Mouse (Mus musculus) forebrain, embryonic 15.5 days (tissue): Measurements from ENCODE around the gene Shd. TPM values are rescaled to one million over a fixed set of nuclear protein-coding genes. Genes with fewer than 3 reads are reported as not detected.

Experiments used
- ATAC-seq: fragments of 200-750 bp; cut with Nextera tagmentation; replicated peaks from 2 replicates; pipeline ENCODE4 v1.8.0; 2017; ENCODE audit warnings: mild to moderate bottlenecking, moderate TSS enrichment, moderate library complexity
- H3K27ac ChIP-seq: fragments of 300-500 bp; sonication (generic); replicated peaks from 2 replicates; pipeline ENCODE4 v1.5.1; 2015; ENCODE audit warnings: mild to moderate bottlenecking, inconsistent platforms
- H3K27me3 ChIP-seq: fragments of 300-500 bp; sonication (generic); 2 replicates; pipeline ENCODE4 v1.6.1; 2015; ENCODE audit warnings: inconsistent platforms
- H3K36me3 ChIP-seq: fragments of 300-500 bp; sonication (generic); 2 replicates; pipeline ENCODE4 v1.6.1; 2015; ENCODE audit warnings: mild to moderate bottlenecking, inconsistent platforms
- H3K4me1 ChIP-seq: fragments of 300-500 bp; sonication (generic); 2 replicates; pipeline ENCODE4 v1.6.1; 2015; ENCODE audit warnings: inconsistent platforms
- H3K4me2 ChIP-seq: fragments of 300-500 bp; sonication (generic); replicated peaks from 2 replicates; pipeline ENCODE4 v1.6.1; 2015; ENCODE audit warnings: mild to moderate bottlenecking, inconsistent platforms
- H3K4me3 ChIP-seq: fragments of 300-500 bp; sonication (generic); 2 replicates; pipeline ENCODE4 v1.5.1; 2015; ENCODE audit warnings: mild to moderate bottlenecking, inconsistent platforms
- H3K9ac ChIP-seq: fragments of 300-500 bp; sonication (generic); replicated peaks from 2 replicates; pipeline ENCODE4 v1.6.1; 2015; ENCODE audit warnings: mild to moderate bottlenecking, inconsistent platforms
- H3K9me3 ChIP-seq: fragments of 300-500 bp; sonication (generic); 2 replicates; pipeline ENCODE4 v1.6.1; 2016; ENCODE audit warnings: inconsistent platforms
- WGBS: fragments of 180-500 bp; shearing (Covaris S2); methylation state at CpG from one replicate; pipeline ENCODE4 v1.1.7; 2015; ENCODE audit warnings: mixed read lengths; 5-methylcytosine and 5-hydroxymethylcytosine counted together
- polyA plus RNA-seq: library from polyadenylated mRNA; unstranded; fragments of >200 nt; fragmentation: Nextera tagmentation; extraction: Ambion mirVana; gene quantifications from 2 replicates; pipeline ENCODE4 v1.2.1, GENCODE M21; 2015

Shd gene
- polyA plus RNA-seq, 1 experiment from 2014 or later, result 118 TPM

- Histone ChIP-seq H3K27me3 (no peaks in the 10 kb centered on the region), H3K4me3 (no peak overlapping the region), H3K36me3 (peaks cover 30% of the 10 kb centered on the region; the same call in 1 of the 2 replicates), H3K4me1 (peaks cover 21% of the 10 kb centered on the region), H3K9me3 (no peaks in the 10 kb centered on the region), H3K9ac (no peak overlapping the region), H3K4me2 (no peak overlapping the region), H3K27ac (no peak overlapping the region)
- no peak for ATAC-seq
- WGBS, result 88% methylated on average over 8 of the region's 8 CpGs
Measured at GRCm38 (mm10) chr17:55990278-55990898, 20.1 kb downstream of the Shd start.

GRCm38 (mm10) chr17:55996007-55996406 lies 25.7 kb downstream of the Shd start:
- Histone ChIP-seq H3K36me3 (peaks cover 42% of the 10 kb centered on the region; the same call in 1 of the 2 replicates), H3K4me1 (peaks cover 12% of the 10 kb centered on the region)
- 86% methylated on average over 15 of the region's 15 CpGs for WGBS

GRCm38 (mm10) chr17:55999794-56000499 lies 29.7 kb downstream of the Shd start:
- H3K36me3 ChIP-seq, result peaks cover 25% of the 10 kb centered on the region; the same call in 1 of the 2 replicates
- no peak overlapping the region for H3K4me3 ChIP-seq
- H3K9me3 ChIP-seq, result no peaks in the 10 kb centered on the region
- H3K27me3 ChIP-seq, result peaks cover 16% of the 10 kb centered on the region
- WGBS, result 11% methylated on average over 30 of the region's 30 CpGs
- H3K27ac ChIP-seq, result no peak overlapping the region
- no peak for ATAC-seq
- H3K4me2 ChIP-seq, result no peak overlapping the region
- no peaks in the 10 kb centered on the region for H3K4me1 ChIP-seq
- no peak overlapping the region for H3K9ac ChIP-seq

More at GRCm38 (mm10) chr17:55996007-55996406, 25.7 kb downstream of the Shd start:
- Histone ChIP-seq H3K27me3 (peaks cover 15% of the 10 kb centered on the region), H3K4me2 (no peak overlapping the region), H3K9ac (no peak overlapping the region), H3K9me3 (no peaks in the 10 kb centered on the region), H3K27ac (no peak overlapping the region), H3K4me3 (no peak overlapping the region)
- ATAC-seq, result no peak

- no peak overlapping the region for H3K9ac ChIP-seq
- 84% methylated on average over 3 of the region's 3 CpGs for WGBS
Measured at GRCm38 (mm10) chr17:56003000-56003399, 32.7 kb downstream of the Shd start.

GRCm38 (mm10) chr17:56005415-56006061 lies 35.3 kb downstream of the Shd start, which contains the start of the genes Stap2 and Mpnd:
Gene Stap2, minus strand, starts transcription at chr17:56005584.
Gene Mpnd, plus strand, starts transcription at chr17:56005711.
- Histone ChIP-seq H3K4me3 (no peak within 1 kb of the TSS), H3K4me1 (peaks cover 17% of the 10 kb centered on the region), H3K9me3 (no peaks in the 10 kb centered on the region), H3K36me3 (no peaks in the 10 kb centered on the region), H3K27ac (no peak within 1 kb of the TSS), H3K9ac (no peak within 1 kb of the TSS), H3K27me3 (peaks cover 5% of the 10 kb centered on the region), H3K4me2 (no peak within 1 kb of the TSS)
- 54% methylated on average over 13 of the region's 13 CpGs for WGBS
- ATAC-seq, result no peak

More at GRCm38 (mm10) chr17:56003000-56003399, 32.7 kb downstream of the Shd start:
- H3K9me3 ChIP-seq, result no peaks in the 10 kb centered on the region
- H3K27ac ChIP-seq, result no peak overlapping the region
- no peak for ATAC-seq
- H3K4me3 ChIP-seq, result no peak overlapping the region
- H3K4me2 ChIP-seq, result no peak overlapping the region
- H3K27me3 ChIP-seq, result peaks cover 16% of the 10 kb centered on the region
- H3K36me3 ChIP-seq, result no peaks in the 10 kb centered on the region
- peaks cover 6% of the 10 kb centered on the region for H3K4me1 ChIP-seq

GRCm38 (mm10) chr17:56006956-56007355 lies 36.7 kb downstream of the Shd start:
- WGBS, result 58% methylated on average over 10 of the region's 10 CpGs
- no peak overlapping the region for H3K27ac ChIP-seq
- ATAC-seq, result no peak
- H3K36me3 ChIP-seq, result peaks cover 8% of the 10 kb centered on the region
- no peak overlapping the region for H3K9ac ChIP-seq
- no peaks in the 10 kb centered on the region for H3K9me3 ChIP-seq
- no peak overlapping the region for H3K4me2 ChIP-seq
- no peaks in the 10 kb centered on the region for H3K27me3 ChIP-seq
- H3K4me1 ChIP-seq, result peaks cover 31% of the 10 kb centered on the region
- no peak overlapping the region for H3K4me3 ChIP-seq

GRCm38 (mm10) chr17:56007444-56008355 lies 37.4 kb downstream of the Shd start:
- H3K4me2 ChIP-seq, result peak overlapping the region; percentile 85
- peaks cover 14% of the 10 kb centered on the region for H3K36me3 ChIP-seq
- ATAC-seq, result peak; percentile 15
- H3K9ac ChIP-seq, result peak overlapping the region; percentile 12; the same call in 1 of the 2 replicates
- H3K4me3 ChIP-seq, result peak overlapping the region; percentile 94
- peaks cover 32% of the 10 kb centered on the region for H3K4me1 ChIP-seq
- H3K27ac ChIP-seq, result peak overlapping the region; percentile 98
- H3K27me3 ChIP-seq, result no peaks in the 10 kb centered on the region
- 30% methylated on average over 14 of the region's 14 CpGs for whole genome bisulfite sequencing
- no peaks in the 10 kb centered on the region for H3K9me3 ChIP-seq

GRCm38 (mm10) chr17:56008356-56009087 lies 38.3 kb downstream of the Shd start:
- H3K4me1 ChIP-seq, result peaks cover 32% of the 10 kb centered on the region
- peak; percentile 95 for ATAC-seq
- 0% methylated on average over 21 of the region's 21 CpGs for WGBS
- peak overlapping the region; percentile 94 for H3K4me3 ChIP-seq
- H3K9ac ChIP-seq, result peak overlapping the region; percentile 93
- H3K27ac ChIP-seq, result peak overlapping the region; percentile 98
- H3K9me3 ChIP-seq, result no peaks in the 10 kb centered on the region
- H3K36me3 ChIP-seq, result peaks cover 20% of the 10 kb centered on the region
- no peaks in the 10 kb centered on the region for H3K27me3 ChIP-seq
- H3K4me2 ChIP-seq, result peak overlapping the region; percentile 85

- H3K36me3 ChIP-seq, result peaks cover 23% of the 10 kb centered on the region
- peak overlapping the region; percentile 98 for H3K27ac ChIP-seq
- H3K4me3 ChIP-seq, result peak overlapping the region; percentile 94
- no peaks in the 10 kb centered on the region for H3K9me3 ChIP-seq
- H3K27me3 ChIP-seq, result no peaks in the 10 kb centered on the region
- peak overlapping the region; percentile 93 for H3K9ac ChIP-seq
- peak; percentile 93 for ATAC-seq
- H3K4me1 ChIP-seq, result peaks cover 32% of the 10 kb centered on the region
- H3K4me2 ChIP-seq, result peak overlapping the region; percentile 85
- WGBS, result under 1% methylated on average over 56 of the region's 62 CpGs
Measured at GRCm38 (mm10) chr17:56009088-56009961, 39.1 kb downstream of the Shd start.

GRCm38 (mm10) chr17:56009962-56010240 lies 39.6 kb downstream of the Shd start:
- Histone ChIP-seq H3K36me3 (peaks cover 26% of the 10 kb centered on the region), H3K4me2 (peak overlapping the region; percentile 85), H3K9me3 (no peaks in the 10 kb centered on the region), H3K27me3 (no peaks in the 10 kb centered on the region), H3K27ac (peak overlapping the region; percentile 98), H3K4me1 (peaks cover 32% of the 10 kb centered on the region), H3K9ac (peak overlapping the region; percentile 93), H3K4me3 (peak overlapping the region; percentile 94)
- WGBS, result 39% methylated on average over 2 of the region's 2 CpGs
- ATAC-seq, result no peak
